Mouse (Mus musculus): Measurements from ENCODE around the gene Psmb7.

Gene Psmb7

DNA sequence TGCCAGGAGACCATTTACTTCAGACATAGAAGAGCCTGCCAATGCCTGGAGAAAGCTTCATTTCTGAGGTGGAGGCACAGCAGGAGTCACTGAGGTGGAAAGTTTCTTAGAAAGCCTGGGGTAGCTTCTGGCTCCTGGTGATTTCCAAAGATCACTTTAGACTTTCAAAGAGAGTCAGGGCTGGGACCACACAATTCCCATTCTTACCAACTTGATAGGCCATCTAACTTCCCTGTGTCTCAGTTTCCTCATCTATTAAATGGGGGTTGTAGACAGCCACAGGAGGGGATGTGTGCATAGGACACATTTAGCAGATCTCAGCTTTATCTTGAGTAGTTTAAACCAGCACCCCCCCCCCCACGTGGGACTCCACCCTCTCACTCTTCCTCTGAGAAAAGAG, 101.5 kb downstream of the Psmb7 start:
- no peak for DNase-seq

DNA sequence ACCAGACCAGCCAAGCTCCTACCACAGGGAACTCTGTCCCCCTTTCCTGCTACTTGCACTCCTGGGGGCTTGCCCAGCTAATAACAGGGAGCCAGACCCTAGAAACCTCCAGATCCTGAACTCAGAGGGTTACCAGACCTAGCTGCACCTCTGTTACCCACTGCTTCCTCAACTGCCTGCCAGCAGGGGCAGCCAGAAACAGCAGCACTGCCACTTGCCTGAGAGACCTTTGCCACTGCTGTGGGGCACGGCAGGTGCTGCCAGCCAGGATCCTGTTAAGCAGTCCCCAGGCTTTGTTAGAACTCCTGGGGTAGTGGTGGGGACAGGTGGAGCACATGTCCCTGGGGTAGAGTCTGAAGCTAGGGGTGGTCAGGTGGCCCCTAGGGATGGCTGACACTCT, 102.3 kb downstream of the Psmb7 start:
- no peak for DNase-seq

DNA sequence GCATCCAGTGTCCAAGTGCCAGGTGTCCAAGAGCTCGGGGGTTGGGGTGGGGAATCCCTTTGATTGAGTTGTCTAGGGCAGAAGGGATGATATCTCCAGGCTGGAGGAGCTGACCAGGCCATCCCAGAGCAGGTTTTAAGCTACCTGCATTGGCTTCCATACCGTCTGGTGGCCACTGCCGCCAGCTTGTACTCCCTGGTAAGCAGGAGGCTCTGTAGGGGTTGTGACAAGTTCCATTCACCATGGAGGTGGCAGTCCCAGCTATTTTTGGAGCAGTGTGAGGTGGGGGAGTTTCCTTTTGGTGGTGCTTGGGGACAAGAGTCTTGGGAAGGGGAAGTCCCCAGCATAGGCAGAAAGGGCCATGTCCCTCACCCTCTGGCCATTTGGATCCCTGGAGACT, 102.8 kb downstream of the Psmb7 start:
- no peak for DNase-seq

DNA sequence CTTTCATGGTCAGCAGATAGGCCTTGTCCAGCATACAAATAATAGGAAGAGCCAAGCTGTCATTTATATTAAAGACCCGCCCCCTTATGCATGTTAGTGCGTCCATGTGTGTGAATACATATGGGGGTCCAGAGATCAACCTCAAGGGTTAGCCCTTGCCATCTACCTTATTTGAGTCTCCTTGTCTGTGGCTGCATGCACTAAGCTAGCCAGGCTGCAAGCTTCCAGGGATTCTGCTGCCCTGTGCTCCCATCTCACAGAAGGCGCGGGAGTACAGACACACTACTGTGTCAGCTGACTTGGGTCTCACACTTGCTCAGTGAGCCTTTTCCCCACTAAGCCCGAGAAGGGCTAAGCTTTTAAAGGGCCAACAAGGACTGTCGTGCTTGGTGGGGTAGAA, 103.2 kb downstream of the Psmb7 start:
- DNase-seq: no peak

DNA sequence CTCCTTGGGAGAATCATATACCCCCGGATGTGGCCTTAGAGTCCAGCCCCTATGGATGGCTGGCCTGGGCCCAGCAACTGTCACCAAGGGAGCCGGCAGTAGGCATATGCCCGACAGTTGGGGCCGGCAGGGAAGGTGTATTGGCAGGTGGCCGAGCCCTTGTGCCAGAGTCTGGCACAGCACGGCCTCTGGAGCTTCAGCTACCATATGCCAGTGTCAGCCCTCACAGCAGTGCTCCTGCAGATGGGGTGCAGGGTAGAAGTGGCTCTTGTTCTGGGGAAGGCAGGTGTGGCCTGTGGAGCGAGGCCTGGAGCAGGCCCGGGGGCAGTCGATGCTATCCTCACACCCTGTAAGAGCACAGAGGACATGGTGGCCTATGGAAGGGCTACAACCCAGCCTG, 104.2 kb downstream of the Psmb7 start:
- DNase-seq: no peak

All from right cerebral cortex, postnatal 14 days (tissue).